Mouse (Mus musculus): ENCODE measurements around the gene 1300017J02Rik. TPM values are rescaled to one million over a fixed set of nuclear protein-coding genes. Genes with fewer than 3 reads are reported as not detected.

Gene 1300017J02Rik
- polyA plus RNA-seq (2017; shearing (Covaris generic)), result 1.1 TPM

GRCm38 (mm10) chr9:103304927-103305326 is at the start of gene 1300017J02Rik, which contains the start of gene Topbp1:
Gene 1300017J02Rik (minus strand): TSS chr9:103305082.
Gene Topbp1 (plus strand): TSS chr9:103305215.

GRCm38 (mm10) chr9:103230151-103230951 is 74.5 kb downstream of the 1300017J02Rik start, which contains the start of the genes Gm20425 and Trf:
Gene Gm20425 (minus strand): TSS chr9:103230307.
Gene Trf (minus strand): TSS chr9:103230444.

GRCm38 (mm10) chr9:103201561-103202260 is 103.2 kb downstream of the 1300017J02Rik start, which contains the start of gene Srprb:
Gene Srprb (minus strand): TSS chr9:103202137.

Other genes with a start within 250 kb of the 1300017J02Rik start
- 11.7 TPM for gene Rab6b, start 193.3 kb downstream of the 1300017J02Rik start, polyA plus RNA-seq (2017; shearing (Covaris generic))
- gene Srprb, start 102.9 kb downstream of the 1300017J02Rik start, polyA plus RNA-seq (2017; shearing (Covaris generic)), result 47.6 TPM
- 4.8 TPM for gene Gm20425, start 74.8 kb downstream of the 1300017J02Rik start, polyA plus RNA-seq (2017; shearing (Covaris generic))
- 22.0 TPM for gene Trf, start 74.6 kb downstream of the 1300017J02Rik start, polyA plus RNA-seq (2017; shearing (Covaris generic))
- gene Topbp1, start 133 bp upstream of the 1300017J02Rik start, polyA plus RNA-seq (2017; shearing (Covaris generic)), result 17.7 TPM
- 43.6 TPM for gene Cdv3, start 60.8 kb upstream of the 1300017J02Rik start, polyA plus RNA-seq (2017; shearing (Covaris generic))
- gene Bfsp2, start 175.3 kb upstream of the 1300017J02Rik start, polyA plus RNA-seq (2017; shearing (Covaris generic)), result 0.63 TPM